Mouse (Mus musculus): ENCODE results near the gene Aak1.

- no peak for TF ChIP-seq CTCF (IDR thresholded peaks at IDR 0.05; ENCODE audit: low read depth)
- TF ChIP-seq EP300 (IDR thresholded peaks at IDR 0.05; ENCODE audit: low read depth) = no peak; the same call in 1 of the 2 replicates
Observed at GRCm38 (mm10) chr6:86848915-86849644, at the start of gene Aak1.
